Mouse (Mus musculus): ENCODE measurements around the gene Atp1b2.

Gene Atp1b2

Small RNA genes lying within 50 kb of the gene (microRNA-seq; reads per million reads assigned to microRNA genes)
- 0 reads per million in 2 experiments for gene Mir467f
